Mouse (Mus musculus): ENCODE results near the gene Srgap3.

Gene Srgap3

DNA sequence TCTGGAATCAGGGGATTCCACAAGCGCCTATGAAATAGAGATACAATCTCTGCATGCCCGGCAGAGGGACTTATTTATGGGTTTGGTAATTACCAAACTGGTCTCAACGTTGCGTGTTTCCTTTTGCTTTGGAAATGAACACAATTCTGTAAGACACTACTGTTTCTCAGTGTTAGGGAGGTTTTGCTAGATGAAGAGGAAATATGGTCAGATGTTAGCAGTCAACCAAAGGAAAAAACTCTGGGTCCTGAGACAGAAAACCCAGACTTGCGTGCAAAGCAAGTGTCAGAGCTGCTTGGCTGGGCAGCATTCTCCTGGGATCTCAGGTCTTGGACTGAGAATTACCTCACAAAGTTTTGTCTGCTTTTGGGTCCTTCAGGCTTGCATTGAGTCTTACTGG, 34.5 kb downstream of the Srgap3 start:
- no peak for DNase-seq (ENCODE audit: low read depth)

DNA sequence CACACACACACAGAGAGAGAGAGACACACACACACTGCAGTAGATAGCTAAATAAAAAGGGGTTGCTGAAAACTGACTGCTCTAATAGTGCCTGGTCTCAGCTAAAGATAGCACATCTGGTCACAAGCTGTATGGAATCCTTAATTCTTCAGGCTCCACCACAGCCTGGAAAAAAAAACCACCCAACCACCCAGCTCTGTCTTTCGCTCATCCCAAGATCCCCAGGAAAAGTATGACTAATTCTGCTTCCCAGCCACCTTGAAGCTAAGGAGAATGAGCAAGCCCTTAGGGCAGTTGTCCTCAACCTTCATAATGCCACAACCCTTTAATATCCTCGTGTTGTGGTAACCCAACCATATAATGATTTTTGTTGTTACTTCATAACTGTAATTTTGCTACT, 37.4 kb downstream of the Srgap3 start:
- DNase-seq (ENCODE audit: low read depth) = no peak

DNA sequence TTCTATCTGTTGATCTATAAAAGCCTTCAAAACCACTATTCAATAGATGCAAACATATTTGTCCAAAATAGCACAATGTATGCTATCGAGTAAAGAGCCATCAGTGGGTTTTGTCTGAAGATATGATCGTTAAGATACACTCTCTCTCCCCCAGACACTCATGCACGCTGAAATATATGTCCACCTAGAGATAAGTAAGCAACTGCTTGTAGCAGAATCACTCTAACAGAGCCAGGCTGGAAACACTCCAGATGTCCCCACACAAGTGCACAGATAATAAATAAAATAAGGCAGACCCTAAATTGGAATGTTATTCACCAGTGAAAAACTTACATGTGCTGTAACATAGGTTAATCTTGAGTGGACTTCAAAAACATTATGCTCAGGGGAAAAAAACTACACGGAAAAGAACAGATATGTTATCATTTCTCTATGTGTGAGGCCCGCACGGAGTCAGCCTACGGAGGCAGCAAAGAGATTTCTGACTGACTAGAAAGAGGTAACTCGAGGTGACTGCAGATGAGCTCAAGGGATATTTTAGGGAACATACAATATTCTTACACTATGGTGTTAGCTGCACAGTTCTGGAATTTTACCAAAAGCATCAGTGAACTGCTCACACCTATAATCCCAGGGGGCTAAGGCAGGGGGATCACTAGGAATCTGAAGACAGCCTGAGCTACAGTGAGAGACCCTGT, 39.0 kb downstream of the Srgap3 start:
- no peak for DNase-seq (ENCODE audit: low read depth)

DNA sequence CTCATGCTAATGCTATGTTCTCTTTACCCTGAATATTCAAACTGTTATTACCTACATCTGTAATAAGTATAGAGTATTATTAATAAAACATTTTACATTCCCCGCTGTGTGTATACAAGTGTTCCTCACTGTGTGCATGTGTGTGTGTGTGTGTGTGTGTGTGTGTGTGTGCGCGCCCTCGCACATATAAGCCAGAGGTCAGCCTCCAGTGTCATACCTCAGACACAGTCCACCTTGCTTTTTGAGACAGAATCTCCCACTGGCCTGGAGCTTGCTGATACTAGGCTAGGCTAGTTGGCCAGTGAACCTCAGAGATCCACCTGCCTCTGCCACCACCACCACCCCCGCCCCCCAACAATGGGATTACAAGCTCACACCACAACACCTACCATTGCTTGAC, 43.3 kb downstream of the Srgap3 start:
- no peak for DNase-seq (ENCODE audit: low read depth)

DNA sequence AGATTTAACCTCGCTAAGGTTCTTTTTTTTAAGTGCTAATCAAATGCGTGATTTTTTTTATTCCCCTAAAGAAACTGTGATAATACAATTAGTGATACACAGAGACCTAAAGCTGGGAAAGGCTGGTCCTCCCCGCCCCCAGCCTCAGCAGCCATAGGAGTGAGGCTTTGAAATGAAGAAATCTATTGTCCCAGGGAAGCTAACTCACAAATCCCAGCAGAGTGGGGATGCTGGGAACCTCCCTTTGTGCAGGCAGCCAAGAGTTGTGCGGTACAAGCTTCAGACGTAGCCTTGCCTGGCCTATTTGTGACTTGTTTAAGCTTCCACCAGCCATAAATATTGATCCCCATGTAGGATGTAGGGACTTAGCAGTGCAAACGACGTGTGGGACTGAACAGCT, 43.8 kb downstream of the Srgap3 start:
- no peak for DNase-seq (ENCODE audit: low read depth)

DNA sequence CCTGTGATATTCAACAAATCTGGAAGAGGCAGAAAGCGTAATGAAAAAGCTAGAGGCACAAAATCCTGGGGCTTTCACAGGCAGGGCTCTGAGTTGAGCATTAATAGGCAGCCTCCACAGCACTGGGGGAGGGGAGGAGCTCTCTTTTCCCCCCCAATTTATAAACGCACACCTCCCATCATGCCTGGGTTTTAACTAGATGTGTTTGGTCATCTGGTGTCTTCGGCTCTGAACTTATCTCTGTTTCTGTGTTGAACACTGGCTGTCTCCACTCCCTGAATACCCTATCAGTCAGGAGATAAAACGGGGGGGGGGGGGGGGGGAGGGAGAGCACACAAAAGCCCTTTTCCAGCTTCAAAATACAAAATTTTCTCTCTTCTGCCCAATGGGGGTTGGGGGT, 44.3 kb downstream of the Srgap3 start:
- DNase-seq (ENCODE audit: low read depth) = no peak

DNA sequence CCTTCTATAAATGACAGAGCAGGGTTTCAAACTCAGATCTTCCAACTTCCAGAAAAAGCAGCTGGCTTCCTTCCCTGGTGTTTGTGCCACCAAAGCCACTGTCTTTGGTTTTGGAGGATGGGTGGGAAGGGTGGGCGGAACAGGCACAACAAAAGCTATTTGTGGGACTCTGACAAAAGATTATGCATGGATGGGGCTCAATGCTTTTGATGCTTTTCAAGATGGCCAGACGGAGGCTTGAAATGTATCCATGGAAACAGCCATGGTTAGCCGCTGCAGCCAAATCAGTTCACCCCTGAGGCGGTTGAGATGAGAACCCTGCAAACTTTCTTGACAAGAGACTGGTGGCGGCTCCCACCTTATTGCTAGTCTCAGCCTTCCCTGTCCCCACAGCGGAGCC, 46.8 kb downstream of the Srgap3 start:
- no peak for DNase-seq (ENCODE audit: low read depth)

DNA sequence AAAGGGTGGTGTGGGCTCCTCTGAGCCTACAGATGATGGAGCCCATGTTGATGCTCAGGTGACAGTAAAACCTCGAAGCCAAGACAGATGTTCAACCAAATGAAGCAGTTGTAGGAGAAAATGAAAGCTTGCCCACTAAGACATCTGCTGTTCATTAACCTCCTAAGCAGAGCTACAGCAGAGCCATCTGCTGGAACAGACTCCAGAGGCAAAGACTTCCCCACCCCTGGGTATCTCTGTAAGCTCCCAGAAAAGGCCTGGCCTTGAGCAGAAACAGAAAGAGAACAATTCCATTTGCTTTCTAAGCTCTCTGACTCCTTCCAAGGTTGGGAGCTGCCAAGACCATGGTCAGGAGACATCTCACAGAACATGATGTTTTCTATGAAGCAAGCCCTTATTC, 47.4 kb downstream of the Srgap3 start:
- DNase-seq (ENCODE audit: low read depth) = no peak

DNA sequence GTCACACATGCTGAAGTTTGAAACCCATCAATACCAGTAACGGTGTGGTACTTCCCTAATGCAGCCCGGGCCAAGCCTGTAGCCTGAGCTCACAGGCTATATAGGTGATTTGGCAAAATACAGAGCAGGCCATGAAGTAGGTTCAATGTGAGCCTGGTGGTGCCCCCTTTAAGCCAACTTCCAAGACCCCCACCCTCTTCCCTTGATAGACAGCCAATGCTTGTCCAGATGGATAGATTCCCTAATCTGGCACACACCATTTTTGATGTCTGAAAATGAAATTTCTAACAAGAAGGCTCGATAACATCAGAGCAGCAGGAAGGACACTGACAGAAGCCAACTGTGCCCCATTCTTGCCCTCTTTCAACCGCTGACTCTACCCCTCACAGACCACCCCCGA, 47.8 kb downstream of the Srgap3 start:
- no peak for DNase-seq (ENCODE audit: low read depth)

DNA sequence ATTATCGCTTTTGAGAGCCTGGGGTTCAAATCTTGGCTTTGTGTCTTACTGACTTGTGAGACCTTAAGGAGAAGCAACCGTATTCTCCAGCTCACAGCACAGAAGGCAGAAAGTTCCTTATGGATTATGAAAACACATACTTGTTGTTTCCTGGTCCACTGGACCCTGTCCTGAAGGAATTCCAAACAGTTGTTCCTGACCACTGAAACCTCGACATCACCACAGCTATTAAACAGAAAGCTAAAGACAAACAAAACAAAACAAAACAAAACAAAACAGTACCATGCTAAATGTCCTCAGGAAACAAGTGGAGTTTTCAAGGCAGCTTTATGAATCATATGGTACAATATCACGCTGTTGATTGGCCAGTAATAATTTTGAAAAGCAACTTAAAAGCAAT, 48.6 kb downstream of the Srgap3 start:
- DNase-seq (ENCODE audit: low read depth) = no peak

DNA sequence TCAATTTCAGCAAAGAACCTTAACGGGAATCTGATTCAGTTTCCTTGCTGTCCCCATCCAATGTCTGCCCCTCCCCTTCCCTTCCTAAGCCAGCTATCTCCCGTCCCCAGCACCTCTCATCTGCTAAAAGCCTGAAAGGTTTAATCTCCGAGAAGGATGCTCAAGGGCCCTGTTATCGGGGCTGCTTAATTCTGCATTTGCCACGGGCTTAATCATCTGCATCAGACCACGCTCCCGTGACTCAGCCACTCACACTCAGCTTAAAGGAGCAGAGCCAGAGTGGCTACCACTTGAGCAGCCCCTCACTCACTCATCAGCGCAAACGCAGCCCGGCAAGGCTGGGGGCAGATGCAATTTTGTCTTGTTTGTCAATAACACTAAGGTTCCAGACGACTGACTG, 50.7 kb downstream of the Srgap3 start:
- DNase-seq (ENCODE audit: low read depth) = no peak

DNA sequence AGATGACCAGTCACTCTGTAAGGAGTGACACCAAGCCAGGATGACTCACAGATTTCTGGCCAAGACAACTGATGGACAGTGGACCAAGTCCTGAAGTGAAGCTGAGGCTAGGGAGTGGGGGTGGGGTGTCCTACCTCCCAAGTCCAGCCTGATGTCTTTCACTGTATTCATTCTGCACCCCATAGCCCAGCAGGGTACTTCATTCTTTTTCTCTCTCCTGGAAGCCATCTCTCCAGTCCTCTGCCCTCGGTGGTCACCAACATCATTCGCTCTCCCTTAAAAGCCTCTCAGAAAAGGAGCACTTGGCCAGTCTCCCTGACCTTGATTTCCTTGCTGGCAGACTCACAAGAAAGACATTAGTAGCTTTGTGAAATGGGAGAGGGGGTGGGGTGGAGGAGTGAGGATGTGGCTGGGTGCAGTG, 56.7 kb downstream of the Srgap3 start:
- no peak for DNase-seq (ENCODE audit: low read depth)

DNA sequence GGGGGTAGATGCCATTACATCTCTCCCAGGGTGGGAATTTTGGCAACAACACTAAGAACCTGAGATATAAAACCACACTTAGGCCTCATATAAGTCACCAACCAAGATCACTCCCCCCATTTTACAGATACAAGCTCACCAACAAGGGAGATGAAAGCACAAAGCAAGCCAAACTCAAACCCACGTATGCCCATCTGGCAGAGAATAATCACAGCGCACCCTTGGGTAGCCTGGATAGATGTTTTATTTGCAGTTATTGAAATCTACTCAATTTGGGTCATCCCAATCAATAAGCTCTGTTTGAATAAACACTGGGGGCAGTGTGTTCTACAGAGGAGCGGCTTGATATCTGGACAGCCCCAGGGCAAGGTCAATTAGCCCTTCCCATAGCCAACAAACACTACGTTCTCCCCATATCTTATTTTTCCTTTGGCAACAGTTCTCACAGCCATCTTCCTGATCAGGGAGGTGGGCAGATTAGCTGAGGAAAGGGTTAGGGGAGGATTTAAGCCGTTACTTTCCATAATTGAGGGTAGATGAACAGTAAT, 63.4 kb downstream of the Srgap3 start:
- DNase-seq (ENCODE audit: low read depth) = no peak

DNA sequence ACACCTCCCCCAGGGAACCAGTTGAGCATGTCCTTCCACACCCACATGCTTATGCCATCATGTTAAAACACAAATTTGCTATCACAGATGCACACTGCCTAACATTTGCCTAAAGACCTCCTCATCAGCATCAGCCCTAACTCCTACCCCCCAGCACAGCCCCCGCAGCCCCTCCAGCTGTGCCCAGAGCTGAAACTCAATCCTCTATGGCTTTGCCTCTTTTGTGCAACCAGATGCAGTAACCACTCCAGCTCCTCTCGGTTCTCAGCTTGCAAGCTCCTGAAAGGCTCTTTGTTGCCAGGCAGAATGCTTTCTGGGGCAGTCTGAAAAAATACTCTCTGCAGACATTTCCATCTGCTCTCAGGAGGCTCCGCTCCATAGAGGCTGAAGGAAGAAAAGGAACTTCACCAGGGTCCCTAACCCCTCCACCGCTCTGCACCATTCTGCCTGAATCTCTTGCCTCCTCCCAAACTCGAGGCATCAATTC, 67.0 kb downstream of the Srgap3 start:
- no peak for DNase-seq (ENCODE audit: low read depth)

DNA sequence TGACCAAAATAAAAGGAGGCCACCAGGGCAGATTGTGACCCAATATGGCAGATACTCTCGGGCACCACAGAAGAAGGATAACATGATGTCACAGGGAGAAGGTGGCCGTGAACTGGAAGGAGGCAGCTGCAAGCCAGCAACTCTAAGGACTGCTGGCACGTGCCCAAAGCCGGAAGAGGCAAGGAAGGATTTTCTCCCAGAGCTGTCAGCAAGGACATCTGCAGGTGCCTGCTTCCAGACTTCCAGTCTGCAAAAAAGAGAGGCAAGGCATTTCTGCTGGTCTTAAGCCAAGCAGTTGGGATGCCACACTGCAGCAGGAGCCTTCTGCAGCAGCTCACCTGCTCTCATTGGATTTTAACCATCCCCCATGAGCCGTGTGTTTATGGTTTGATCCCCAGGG, 67.9 kb downstream of the Srgap3 start:
- no peak for DNase-seq (ENCODE audit: low read depth)

DNA sequence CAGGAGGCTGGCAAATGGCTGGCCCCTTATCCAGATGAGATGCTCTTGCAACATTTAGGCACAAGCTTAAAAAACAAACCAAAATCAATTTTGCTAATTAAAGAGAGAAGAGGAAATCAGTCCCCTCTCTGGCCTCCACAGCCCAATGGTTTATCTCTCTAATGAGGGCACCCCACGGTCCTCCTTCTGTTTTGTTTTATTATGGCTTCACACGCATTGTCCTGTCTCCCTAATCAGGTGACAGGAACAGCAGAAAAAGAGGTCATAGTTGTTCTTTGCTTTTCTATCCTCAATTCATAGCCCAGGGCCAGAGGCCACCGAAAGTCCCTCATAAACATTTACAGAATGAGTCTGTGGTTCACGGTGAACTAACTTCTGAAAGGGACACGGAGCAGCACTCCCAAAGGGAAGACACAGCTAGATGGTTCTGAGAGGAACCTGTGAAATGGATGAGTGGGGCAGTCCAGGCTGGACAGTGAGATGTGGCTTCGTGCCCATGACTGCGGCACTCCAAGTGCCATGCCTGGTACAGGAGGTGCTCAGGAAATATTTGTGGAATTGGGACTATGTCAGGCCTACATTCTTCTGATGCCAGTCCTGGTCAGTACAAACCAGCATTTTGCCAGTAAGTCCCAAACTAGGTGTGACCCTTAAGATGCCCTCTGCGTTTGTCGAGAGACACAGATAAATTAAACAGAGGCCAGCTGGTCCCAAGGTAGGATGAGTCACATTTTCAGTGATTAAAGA, 73.8 kb downstream of the Srgap3 start:
- no peak for DNase-seq (ENCODE audit: low read depth)

DNA sequence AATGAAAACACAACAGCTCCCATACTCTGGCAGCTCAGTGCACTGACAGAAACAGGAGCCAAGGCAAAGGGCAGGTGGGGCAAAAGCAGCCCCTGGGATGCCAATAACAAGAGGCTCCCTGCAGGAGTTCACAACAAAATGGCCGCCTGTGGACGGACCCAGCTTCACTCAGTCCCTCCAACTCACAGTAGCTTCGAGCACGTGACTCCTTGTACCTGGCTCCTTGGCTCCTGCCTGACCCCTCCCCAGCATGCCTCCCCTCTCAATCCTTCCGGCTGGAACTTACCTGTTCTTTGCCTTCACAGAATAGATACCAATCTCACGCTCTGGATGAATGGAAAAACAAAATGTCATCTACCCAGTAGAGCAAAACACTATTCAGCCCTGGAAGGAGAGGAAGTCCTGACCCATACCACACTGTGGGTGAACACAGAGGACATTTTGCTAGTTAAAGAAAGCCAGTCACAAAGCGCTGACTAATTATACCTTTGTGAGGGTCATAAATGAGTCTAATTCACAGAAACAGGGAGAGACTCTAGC, 75.8 kb downstream of the Srgap3 start:
- no peak for DNase-seq (ENCODE audit: low read depth)

DNA sequence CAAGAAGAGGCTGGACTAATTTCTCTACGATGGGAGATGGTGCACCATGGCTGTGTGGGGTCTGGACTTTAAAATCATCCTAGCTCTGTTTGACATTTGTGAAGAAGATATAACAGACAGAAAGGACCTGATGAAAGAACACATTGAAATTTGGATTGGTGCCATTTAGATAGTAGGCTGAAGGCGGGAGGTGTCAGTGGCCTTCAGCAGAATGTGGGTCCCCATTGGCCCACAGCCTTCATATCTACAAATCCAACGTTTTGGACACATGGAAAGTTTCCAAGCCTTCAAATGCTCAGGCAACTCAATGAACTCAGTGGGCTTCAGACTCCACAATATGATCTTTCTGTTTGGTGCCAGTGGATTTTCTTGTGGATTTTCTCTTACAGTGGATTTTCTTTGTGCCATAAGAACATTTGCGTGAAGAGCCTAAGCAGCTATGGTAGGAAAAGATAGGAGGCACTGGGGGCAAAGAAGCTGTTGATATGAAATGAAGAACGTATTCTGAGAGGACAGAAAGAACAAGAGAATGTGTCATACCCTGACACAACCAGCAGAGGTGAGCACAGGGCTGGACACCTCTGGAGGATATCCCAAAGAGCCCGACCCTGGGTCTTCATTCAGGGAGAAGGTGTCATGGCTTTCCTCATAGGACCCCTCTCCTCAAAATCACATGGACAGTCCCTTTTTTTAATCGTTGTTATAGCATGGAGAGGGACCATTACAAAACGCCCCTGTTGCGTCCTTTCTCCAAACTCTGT, 78.7 kb downstream of the Srgap3 start:
- no peak for DNase-seq (ENCODE audit: low read depth)

DNA sequence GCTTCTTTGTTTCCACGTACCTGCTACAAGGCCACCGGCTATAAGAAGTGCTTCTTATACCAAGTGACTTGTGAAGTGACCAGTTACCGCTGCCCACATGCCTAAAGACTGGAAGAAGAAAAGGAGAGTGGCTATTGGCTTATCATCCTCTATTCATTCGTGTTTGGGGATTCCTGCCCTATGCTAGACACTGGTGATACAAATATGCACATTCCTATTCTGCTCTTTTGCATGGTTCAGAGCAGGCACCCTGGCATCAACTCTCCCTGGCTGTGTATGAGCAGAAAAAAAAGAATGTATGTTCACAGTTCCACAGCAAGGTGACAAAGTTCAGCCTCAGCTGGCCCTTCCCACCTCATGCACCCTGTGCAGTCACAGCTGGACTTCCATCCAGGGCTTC, 81.0 kb downstream of the Srgap3 start:
- no peak for DNase-seq (ENCODE audit: low read depth)

DNA sequence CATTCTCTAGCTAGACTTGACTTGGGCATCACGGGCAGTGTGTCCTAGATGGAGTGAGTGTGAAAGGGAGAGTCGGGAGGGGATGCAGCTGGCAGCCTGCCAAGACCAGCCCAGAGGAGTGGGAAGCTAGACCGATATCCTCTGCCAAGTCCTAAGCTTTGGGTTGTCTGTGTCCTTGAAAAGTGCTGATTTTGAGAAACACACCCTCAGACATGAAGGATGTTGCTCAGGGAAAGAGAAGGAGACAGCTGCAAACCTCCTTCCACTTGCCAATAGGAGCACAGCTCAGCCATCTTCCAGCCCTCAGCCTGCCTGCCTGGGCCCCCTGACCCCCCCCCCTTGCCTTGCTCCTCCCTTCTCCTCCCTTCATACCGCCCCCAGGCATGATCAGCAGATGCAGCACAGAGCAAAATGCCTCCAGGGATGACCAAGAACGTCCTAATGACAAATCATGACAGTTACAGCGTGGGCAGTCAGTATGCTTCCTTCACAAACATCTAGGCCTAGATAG, 82.0 kb downstream of the Srgap3 start:
- DNase-seq (ENCODE audit: low read depth) = no peak

DNA sequence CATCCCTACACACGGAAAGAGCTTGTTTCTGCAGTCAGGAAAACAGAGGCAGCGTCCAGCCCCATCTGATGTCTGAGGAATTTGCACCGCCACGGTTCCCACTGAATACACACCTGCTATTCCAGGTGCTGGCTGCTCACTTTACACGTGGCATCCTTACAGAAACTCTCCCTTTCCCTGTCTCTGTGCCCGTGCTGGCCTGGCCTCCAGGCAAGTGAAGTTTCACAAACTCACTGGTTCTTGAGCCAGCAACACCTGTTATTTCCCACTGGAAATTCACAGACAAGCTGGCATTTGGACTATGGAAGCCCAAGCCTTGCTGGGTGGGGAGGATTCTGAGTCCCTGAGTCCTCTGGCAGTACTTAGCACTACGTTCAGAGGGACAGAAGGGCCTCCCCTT, 84.6 kb downstream of the Srgap3 start:
- DNase-seq (ENCODE audit: low read depth) = no peak
